Mouse (Mus musculus) natural killer cell, adult 2 months (primary cell): ENCODE data around the gene Cacna2d3.

ENCODE experiments used
- DNase-seq, 2 experiments: peaks; one replicate each; pipeline ENCODE4 v3.0.0; 2022; ENCODE audit warnings: low spot score in 2 of 2

Gene Cacna2d3

GRCm38 (mm10) chr14:29391489-29391888 is 330.2 kb downstream of the Cacna2d3 start:
- no peak for DNase-seq

DNA sequence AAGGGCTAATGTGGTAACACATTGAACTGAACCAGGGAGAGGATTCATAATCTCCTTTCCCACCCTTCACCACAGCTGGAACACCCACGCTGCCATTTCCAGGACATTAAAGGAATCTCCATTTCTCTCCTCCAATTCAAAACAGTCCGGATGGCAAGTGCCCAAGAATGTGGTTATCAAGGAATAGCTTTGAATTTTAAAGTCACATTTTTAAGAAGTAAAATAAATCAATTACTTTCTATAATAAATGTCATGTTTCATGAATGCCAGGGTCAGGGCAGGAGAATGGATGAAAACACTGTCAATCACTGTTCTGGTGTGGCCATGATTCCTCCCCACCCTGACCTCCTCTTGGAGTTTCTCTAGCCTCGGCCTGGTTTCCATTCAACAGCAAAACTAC is 333.9 kb downstream of the Cacna2d3 start:
- no peak for DNase-seq

- DNase-seq = no peak
Observed at GRCm38 (mm10) chr14:29385500-29385899, 336.2 kb downstream of the Cacna2d3 start.

- DNase-seq = no peak
Observed at GRCm38 (mm10) chr14:29382786-29383185, 338.9 kb downstream of the Cacna2d3 start.

GRCm38 (mm10) chr14:29366911-29367310 is 354.8 kb downstream of the Cacna2d3 start:
- no peak for DNase-seq

- no peak for DNase-seq
Observed at GRCm38 (mm10) chr14:29362448-29362847, 359.2 kb downstream of the Cacna2d3 start.

DNA sequence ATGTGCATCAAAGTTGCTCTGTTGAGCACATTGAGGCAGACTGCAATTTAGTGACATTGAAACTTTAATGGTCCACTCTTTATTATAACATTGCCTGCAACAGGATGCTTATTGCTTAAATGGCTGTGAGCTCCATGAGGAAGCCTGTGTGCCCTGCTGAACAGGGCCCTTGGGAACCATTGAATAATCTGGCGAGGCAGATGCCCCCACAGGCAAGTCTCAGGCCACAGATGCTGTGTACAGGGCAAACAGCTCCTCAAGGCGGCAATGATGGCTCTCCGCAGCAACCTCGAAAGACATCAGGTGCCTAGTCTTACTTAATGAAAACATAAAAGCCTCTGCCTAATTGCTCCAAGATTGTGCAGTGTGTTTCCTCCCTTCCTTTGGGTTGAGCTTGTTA is 371.0 kb downstream of the Cacna2d3 start:
- no peak for DNase-seq

DNA sequence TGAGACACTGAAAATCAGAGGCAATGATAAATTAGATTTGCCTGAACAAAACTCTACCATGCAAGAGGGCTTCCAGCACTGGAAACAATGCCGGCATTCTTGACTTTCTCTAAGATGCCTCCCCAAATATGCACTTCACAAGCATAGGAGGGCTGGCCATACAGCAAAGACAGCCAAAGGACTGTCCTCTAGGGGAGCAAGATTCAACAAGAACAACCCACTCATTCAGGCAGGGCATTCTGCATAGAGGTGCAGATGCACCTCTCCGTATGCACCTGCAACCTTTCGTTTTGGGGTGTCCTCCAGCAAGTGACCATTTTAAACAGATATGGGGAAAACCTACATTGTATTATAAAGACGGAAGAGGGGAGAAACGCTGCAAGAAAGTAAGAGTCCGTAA is 380.1 kb downstream of the Cacna2d3 start:
- no peak for DNase-seq

DNA sequence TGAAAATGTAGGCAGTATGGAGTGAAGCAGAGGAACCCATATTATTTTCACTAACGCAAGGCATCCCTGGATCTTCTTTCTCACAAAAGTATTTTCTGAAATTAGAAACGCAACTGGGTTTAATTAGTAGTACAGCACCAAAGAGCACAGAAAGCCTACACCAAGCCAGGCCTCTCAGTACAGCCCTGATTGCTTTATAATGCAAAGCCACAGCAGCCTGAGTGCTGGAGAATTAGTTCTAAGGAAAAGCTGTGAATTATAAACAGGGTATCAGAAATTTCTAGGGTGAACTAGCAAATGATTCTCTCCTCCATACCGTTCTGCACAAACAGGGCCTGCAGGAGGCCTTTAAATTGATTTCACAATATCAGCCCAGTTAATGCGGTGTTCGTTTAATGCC is 380.9 kb downstream of the Cacna2d3 start:
- no peak for DNase-seq

DNA sequence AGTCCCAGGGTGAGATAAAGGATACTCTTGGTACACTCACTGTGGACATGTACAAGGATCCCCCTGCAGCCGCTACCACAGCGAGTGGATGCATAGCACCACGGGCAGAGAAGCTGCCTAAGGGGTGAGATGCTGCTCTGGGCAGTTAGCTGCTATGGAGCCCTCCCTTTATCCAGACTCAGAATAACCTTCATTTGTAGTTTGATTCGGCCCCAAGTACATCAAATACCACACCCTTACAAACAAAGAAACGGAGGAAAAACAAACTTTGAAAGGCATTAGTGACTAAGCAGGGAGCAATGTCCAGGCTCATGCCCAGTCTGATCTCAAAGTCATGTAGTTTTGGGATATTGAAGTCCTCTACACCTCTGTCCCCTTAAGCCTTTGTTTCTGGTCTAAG is 386.8 kb downstream of the Cacna2d3 start:
- DNase-seq = no peak

GRCm38 (mm10) chr14:29334216-29334615 is 387.4 kb downstream of the Cacna2d3 start:
- DNase-seq = no peak

GRCm38 (mm10) chr14:29324430-29324782 is 397.3 kb downstream of the Cacna2d3 start:
- DNase-seq = no peak

GRCm38 (mm10) chr14:29323718-29324429 is 397.8 kb downstream of the Cacna2d3 start:
- no peak for DNase-seq

DNA sequence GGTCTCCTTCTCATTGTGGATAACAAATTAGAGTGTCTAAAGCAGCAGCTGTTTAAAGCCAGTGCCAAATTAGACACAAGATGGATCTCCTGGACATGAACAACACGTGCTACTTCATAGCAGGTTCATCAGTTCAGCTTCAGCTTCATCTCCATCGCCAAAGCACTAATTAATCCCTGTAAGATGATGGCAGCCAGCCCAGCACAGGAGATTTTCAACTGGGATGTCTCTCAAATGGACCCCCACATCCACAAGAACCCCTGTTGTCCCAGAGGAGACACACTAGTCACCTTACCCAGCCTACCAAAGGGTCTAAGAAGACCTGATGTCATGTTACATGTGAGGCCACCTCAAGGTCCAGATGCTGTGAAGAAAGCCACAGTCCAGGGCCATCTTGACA is 408.2 kb downstream of the Cacna2d3 start:
- DNase-seq = no peak

DNA sequence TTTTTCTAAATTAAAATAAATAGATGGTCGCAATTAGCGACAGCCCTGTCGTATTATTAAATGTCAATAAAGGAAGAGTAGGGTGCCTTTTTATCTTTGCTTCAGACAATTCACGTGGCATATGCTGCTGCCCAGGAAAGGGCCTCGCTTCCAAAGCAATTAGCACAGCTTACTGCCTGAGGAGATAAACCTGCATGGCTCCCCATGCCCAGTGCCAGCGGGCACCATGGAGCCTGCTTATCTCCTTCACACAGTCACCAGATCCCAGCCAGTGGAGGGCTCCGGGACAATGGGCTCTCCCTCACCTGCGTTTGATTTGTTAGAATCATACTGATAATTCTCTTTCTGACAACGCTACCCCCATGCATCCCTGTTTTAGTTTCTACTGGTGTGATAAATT is 416.0 kb downstream of the Cacna2d3 start:
- no peak for DNase-seq

GRCm38 (mm10) chr14:29296185-29296754 is 425.4 kb downstream of the Cacna2d3 start:
- no peak for DNase-seq

DNA sequence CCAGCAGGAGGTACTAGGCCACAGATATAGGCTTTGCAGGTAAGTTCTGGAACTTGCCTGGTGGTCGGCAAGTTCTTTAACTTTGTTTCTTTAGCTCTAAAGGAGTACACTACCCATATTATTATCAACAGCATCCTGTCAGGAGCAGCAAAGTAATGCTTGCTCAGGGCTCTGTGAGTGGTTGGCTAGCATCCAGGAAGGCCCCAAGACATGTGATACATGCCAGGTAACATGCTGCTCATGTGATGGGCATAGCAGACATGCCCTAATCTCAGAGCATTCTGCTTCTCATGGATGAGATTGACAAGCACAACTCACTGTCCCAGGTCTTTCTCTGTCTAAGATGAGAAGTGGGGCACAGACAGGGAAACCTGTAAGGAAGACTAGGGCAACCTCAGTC is 442.8 kb downstream of the Cacna2d3 start:
- DNase-seq = no peak

GRCm38 (mm10) chr14:29278401-29278800 is 443.3 kb downstream of the Cacna2d3 start:
- no peak for DNase-seq

DNA sequence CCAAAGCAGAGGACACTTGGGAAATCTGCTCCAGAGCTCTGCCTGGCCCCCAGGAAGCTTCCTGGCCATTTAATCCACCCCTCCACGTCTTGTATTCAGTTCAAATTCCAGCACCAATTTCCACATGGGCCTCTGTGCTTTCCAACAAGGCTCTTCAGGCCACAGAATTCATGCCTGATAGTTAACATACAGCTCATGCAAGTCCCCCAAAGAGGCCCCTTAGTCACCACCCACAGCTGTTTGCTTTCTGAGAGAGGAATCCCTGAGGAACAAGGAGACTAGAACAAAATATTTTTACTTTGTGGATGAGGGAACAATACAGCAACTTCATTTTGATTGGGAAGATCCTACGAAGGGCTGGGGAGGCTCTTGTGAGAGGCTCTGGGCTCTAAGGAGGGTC is 444.0 kb downstream of the Cacna2d3 start:
- DNase-seq = no peak

- DNase-seq = no peak
Observed at GRCm38 (mm10) chr14:29273890-29274289, 447.8 kb downstream of the Cacna2d3 start.

DNA sequence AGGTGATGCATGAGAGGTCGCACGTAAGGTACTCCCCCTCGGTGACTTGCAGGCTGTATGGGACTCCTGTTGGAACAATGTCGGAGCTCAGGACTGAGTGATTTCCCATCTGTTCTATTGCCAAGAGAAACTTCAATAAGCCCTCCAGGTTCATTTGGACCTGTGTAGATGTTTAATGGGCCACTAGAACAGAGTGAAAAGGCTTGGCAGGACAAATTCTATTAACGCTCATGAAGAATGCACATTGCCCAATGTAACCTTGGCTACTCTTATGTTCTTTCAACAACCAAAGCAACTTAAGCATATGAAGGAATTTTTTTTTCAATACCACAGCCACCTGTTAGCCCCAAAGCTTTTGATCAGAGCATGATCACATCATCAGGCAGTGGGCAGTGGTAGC is 451.1 kb downstream of the Cacna2d3 start:
- no peak for DNase-seq

DNA sequence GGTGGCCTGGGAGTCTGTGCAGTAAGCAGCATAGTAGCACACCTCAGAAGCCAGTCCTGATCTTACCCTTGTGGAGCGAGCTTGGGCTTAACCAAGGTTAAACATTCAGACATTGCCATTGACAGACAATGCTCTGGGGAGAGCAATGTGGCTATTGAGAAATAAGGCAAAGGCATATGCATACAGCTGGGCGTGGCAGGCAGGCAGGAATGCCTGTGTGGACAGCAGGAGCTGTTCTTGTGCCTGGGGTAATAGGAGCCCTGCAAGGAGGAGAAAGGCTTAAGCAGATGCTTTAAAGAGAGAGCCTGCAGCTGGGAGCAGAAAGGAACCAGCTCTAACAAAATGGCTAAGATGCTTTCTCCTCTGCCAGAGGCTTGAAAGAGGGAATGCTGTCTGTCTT is 451.8 kb downstream of the Cacna2d3 start:
- no peak for DNase-seq

- DNase-seq = no peak
Observed at GRCm38 (mm10) chr14:29268609-29269008, 453.1 kb downstream of the Cacna2d3 start.
